Mouse (Mus musculus): Measurements from ENCODE around the gene Stra6. TPM values are rescaled to one million over a fixed set of nuclear protein-coding genes. Genes with fewer than 3 reads are reported as not detected.
A peak's percentile ranks its signal among the peaks of the same experiment; 100 is the strongest.

The Stra6 gene
- polyA plus RNA-seq, 2 experiments, result 0.07 TPM; not detected in 1

DNA sequence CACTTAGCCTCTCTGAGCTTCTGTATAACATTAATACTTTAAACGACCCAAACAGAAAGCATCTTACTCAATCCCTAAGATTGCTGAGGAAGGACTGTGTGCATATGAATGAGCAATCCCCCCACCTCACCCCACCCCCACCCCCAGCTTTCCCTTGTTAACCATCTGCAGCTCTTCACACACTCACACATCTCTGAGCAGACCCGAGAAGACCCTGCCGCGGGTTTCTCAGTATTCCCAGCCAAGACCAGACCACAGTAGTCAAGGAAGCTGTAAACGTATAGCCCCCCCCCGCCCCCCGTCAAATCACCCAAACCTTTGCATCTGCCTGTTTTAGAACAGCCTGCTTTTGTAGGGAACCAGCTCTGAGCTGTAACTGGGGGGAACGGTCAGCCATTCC is 21.0 kb downstream of the Stra6 start:
- Histone ChIP-seq H3K4me2 (ENCODE audit: low read depth) (no peak overlapping the region), H3K4me3 (ENCODE audit: insufficient read depth in 1 of 2, low read depth in 2 of 2, low read length in 2 of 2) (no peak overlapping the region), H3K9ac (replicated peaks) (no peak overlapping the region), H3K27ac (no peak overlapping the region), H3K9me3 (ENCODE audit: control insufficient read depth, low read length) (no peaks in the 10 kb centered on the region), H3K36me3 (replicated peaks; ENCODE audit: control insufficient read depth, insufficient read depth, low read depth) (no peaks in the 10 kb centered on the region), H3K4me1 (replicated peaks; ENCODE audit: control insufficient read depth in 2 of 2, insufficient read depth in 2 of 2, low read length in 1 of 2) (no peaks in the 10 kb centered on the region; a peak in 1 of 4 replicates), H3K27me3 (ENCODE audit: control insufficient read depth, insufficient read depth, low read length) (no peaks in the 10 kb centered on the region)
- DNase-seq (ENCODE audit: low read depth in 3 of 3, low spot score in 3 of 3), result no peak
- WGBS (ENCODE audit: insufficient replicate concordance), result 13% methylated on average over 8 of the region's 8 CpGs
- TF ChIP-seq EP300 (IDR thresholded peaks at IDR 0.05; ENCODE audit: low read depth) (no peak), CTCF (IDR thresholded peaks at IDR 0.05; ENCODE audit: low read depth) (no peak)
- ATAC-seq (ENCODE audit: insufficient read depth), result no peak

- Histone ChIP-seq H3K4me1 (replicated peaks; ENCODE audit: control insufficient read depth in 2 of 2, insufficient read depth in 2 of 2, low read length in 1 of 2) (no peaks in the 10 kb centered on the region; a peak in 1 of 4 replicates), H3K27me3 (ENCODE audit: control insufficient read depth, insufficient read depth, low read length) (no peaks in the 10 kb centered on the region), H3K4me3 (ENCODE audit: insufficient read depth in 1 of 2, low read depth in 2 of 2, low read length in 2 of 2) (no peak overlapping the region), H3K4me2 (ENCODE audit: low read depth) (no peak overlapping the region), H3K9ac (replicated peaks) (no peak overlapping the region), H3K9me3 (ENCODE audit: control insufficient read depth, low read length) (no peaks in the 10 kb centered on the region), H3K36me3 (replicated peaks; ENCODE audit: control insufficient read depth, insufficient read depth, low read depth) (no peaks in the 10 kb centered on the region), H3K27ac (no peak overlapping the region)
- DNase-seq (ENCODE audit: low read depth in 3 of 3, low spot score in 3 of 3) (no peak), ATAC-seq (ENCODE audit: insufficient read depth) (no peak)
- WGBS (ENCODE audit: insufficient replicate concordance), result 5% methylated on average over 2 of the region's 2 CpGs
- no peak for TF ChIP-seq CTCF (IDR thresholded peaks at IDR 0.05; ENCODE audit: low read depth)
- TF ChIP-seq EP300 (IDR thresholded peaks at IDR 0.05; ENCODE audit: low read depth), result no peak
Measured at GRCm38 (mm10) chr9:58085074-58085473, 21.5 kb downstream of the Stra6 start.

DNA sequence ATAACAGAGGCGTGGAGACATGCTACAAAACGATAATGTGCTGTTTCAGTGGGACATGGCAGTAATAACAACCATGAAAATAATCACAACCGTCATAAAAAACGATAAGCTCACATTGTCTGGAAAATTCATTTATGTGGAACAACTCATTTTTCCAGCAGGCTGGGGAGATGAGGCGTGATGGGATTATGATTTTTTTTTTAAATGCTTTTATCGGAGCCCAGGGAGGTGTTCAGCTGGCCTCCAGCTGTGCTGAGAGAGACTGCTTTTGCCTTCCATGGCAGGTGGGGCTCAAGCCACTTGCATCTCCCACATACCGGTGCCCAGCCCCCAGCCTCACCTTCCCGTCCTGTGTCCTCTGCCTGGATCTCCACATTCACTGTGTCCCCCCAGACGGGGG is 22.6 kb downstream of the Stra6 start:
- H3K9me3 ChIP-seq (ENCODE audit: control insufficient read depth, low read length), result no peaks in the 10 kb centered on the region
- H3K36me3 ChIP-seq (replicated peaks; ENCODE audit: control insufficient read depth, insufficient read depth, low read depth), result no peaks in the 10 kb centered on the region
- no peak overlapping the region for H3K4me2 ChIP-seq (ENCODE audit: low read depth)
- DNase-seq (ENCODE audit: low read depth in 3 of 3, low spot score in 3 of 3) (no peak), ATAC-seq (ENCODE audit: insufficient read depth) (no peak)
- no peak overlapping the region for H3K27ac ChIP-seq
- no peaks in the 10 kb centered on the region for H3K27me3 ChIP-seq (ENCODE audit: control insufficient read depth, insufficient read depth, low read length)
- no peak overlapping the region for H3K9ac ChIP-seq (replicated peaks)
- H3K4me3 ChIP-seq (ENCODE audit: insufficient read depth in 1 of 2, low read depth in 2 of 2, low read length in 2 of 2), result no peak overlapping the region
- TF ChIP-seq CTCF (IDR thresholded peaks at IDR 0.05; ENCODE audit: low read depth) (no peak), EP300 (IDR thresholded peaks at IDR 0.05; ENCODE audit: low read depth) (no peak)
- 40% methylated on average over 9 of the region's 9 CpGs for WGBS (ENCODE audit: insufficient replicate concordance)
- no peaks in the 10 kb centered on the region; a peak in 1 of 4 replicates for H3K4me1 ChIP-seq (replicated peaks; ENCODE audit: control insufficient read depth in 2 of 2, insufficient read depth in 2 of 2, low read length in 1 of 2)

DNA sequence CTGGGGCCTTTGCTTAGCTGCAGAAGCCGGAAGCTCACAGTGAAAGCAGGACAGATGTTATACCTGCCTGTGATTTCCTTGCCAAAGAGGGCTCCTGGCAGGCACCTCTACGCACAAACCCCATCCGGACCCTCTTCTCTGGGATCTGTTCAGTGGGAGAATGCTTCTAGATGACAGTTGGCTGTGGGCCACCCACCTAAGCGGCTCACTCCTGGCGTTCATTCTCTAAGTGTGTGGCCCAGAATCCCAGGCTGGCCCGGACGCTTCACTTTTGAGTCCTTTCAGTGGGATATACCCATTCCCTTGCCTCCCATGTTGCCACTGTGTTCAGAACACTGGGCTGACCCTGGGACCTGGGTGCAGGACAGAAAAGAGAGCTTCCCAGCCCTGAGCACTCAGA is 23.3 kb downstream of the Stra6 start:
- no peak for ATAC-seq (ENCODE audit: insufficient read depth)
- H3K4me2 ChIP-seq (ENCODE audit: low read depth), result no peak overlapping the region
- no peaks in the 10 kb centered on the region for H3K9me3 ChIP-seq (ENCODE audit: control insufficient read depth, low read length)
- no peaks in the 10 kb centered on the region; a peak in 1 of 4 replicates for H3K4me1 ChIP-seq (replicated peaks; ENCODE audit: control insufficient read depth in 2 of 2, insufficient read depth in 2 of 2, low read length in 1 of 2)
- no peaks in the 10 kb centered on the region for H3K36me3 ChIP-seq (replicated peaks; ENCODE audit: control insufficient read depth, insufficient read depth, low read depth)
- TF ChIP-seq EP300 (IDR thresholded peaks at IDR 0.05; ENCODE audit: low read depth) (no peak), CTCF (IDR thresholded peaks at IDR 0.05; ENCODE audit: low read depth) (no peak)
- H3K27me3 ChIP-seq (ENCODE audit: control insufficient read depth, insufficient read depth, low read length), result no peaks in the 10 kb centered on the region
- no peak overlapping the region for H3K4me3 ChIP-seq (ENCODE audit: insufficient read depth in 1 of 2, low read depth in 2 of 2, low read length in 2 of 2)
- no peak for DNase-seq (ENCODE audit: low read depth in 3 of 3, low spot score in 3 of 3)
- 50% methylated on average over 7 of the region's 7 CpGs for whole genome bisulfite sequencing (ENCODE audit: insufficient replicate concordance)
- no peak overlapping the region for H3K9ac ChIP-seq (replicated peaks)
- H3K27ac ChIP-seq, result no peak overlapping the region

- WGBS (ENCODE audit: insufficient replicate concordance), result 48% methylated on average over 7 of the region's 7 CpGs
- no peaks in the 10 kb centered on the region for H3K36me3 ChIP-seq (replicated peaks; ENCODE audit: control insufficient read depth, insufficient read depth, low read depth)
- TF ChIP-seq EP300 (IDR thresholded peaks at IDR 0.05; ENCODE audit: low read depth) (no peak), CTCF (IDR thresholded peaks at IDR 0.05; ENCODE audit: low read depth) (peak; percentile 13; the same call in 1 of the 2 replicates)
- no peak for DNase-seq (ENCODE audit: low read depth in 3 of 3, low spot score in 3 of 3)
- no peak overlapping the region for H3K9ac ChIP-seq (replicated peaks)
- no peaks in the 10 kb centered on the region for H3K27me3 ChIP-seq (ENCODE audit: control insufficient read depth, insufficient read depth, low read length)
- no peak overlapping the region for H3K27ac ChIP-seq
- H3K4me1 ChIP-seq (replicated peaks; ENCODE audit: control insufficient read depth in 2 of 2, insufficient read depth in 2 of 2, low read length in 1 of 2), result no peaks in the 10 kb centered on the region; a peak in 1 of 4 replicates
- H3K9me3 ChIP-seq (ENCODE audit: control insufficient read depth, low read length), result no peaks in the 10 kb centered on the region
- no peak overlapping the region for H3K4me2 ChIP-seq (ENCODE audit: low read depth)
- no peak overlapping the region for H3K4me3 ChIP-seq (ENCODE audit: insufficient read depth in 1 of 2, low read depth in 2 of 2, low read length in 2 of 2)
- ATAC-seq (ENCODE audit: insufficient read depth), result no peak
Measured at GRCm38 (mm10) chr9:58087277-58087998, 23.9 kb downstream of the Stra6 start.

Measured in liver, embryonic 14.5 days (tissue).